Mouse (Mus musculus) E14TG2a.4 (cell line): ENCODE measurements around the gene Rnf187.

Experiments used
- CTCF ChIP-seq: conservative IDR thresholded peaks from 2 replicates; pipeline ENCODE4 v1.5.1; 2014; ENCODE audit warnings: low read length
- NANOG ChIP-seq: IDR thresholded peaks from 2 replicates; pipeline ENCODE4 v1.6.1; 2014; ENCODE audit warnings: borderline replicate concordance, low read length, mixed read lengths

- no peak for TF ChIP-seq CTCF
- no peak for TF ChIP-seq NANOG
Measured at GRCm38 (mm10) chr11:58979661-58980060, 40.9 kb upstream of the Rnf187 start.
